Mouse (Mus musculus): ENCODE data around the gene Hunk. TPM values are rescaled to one million over a fixed set of nuclear protein-coding genes. Genes with fewer than 3 reads are reported as not detected.

The Hunk gene
- polyA plus RNA-seq, 1 experiment from 2014 or later = 23.0 TPM

DNA sequence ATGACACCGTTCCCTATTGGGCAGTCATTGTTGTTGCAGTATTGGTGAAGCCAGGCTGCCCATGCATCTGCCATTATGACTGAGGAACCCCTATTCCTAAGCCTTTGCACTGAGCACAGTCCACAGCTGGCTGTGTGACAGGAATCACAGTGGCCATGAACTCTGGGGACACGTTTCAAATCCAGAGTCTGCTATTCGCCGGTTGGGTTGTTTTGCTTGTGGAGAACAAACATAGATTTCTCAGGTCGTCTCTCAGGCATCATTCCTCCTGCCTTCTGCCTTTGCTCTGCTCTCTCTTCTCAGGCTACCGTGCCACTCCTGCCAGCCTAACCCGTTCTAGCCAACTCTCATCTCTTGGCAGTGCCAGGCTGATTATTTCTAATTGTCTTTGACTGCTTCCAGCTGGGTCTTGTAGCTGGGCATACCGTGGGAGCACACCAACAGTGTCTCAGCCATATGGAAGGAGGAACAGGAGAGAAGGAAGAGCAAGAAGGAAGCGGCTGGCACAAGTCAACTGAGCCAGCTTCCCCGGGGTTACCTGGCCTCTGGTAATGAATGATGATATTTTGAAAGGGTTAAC, 3.0 kb upstream of the Hunk start:
- Histone ChIP-seq H3K4me1 (peaks cover 26% of the 10 kb centered on the region), H3K27me3 (ENCODE audit: low read depth, poor library complexity, severe bottlenecking) (peaks cover 17% of the 10 kb centered on the region; the same call in 1 of the 2 replicates), H3K4me3 (no peak overlapping the region), H3K36me3 (no peaks in the 10 kb centered on the region), H3K27ac (no peak overlapping the region), H3K9me3 (replicated peaks) (no peaks in the 10 kb centered on the region)
- no peak for DNase-seq (ENCODE audit: low spot score)
- 85% methylated on average over 10 of the region's 10 CpGs for WGBS

DNA sequence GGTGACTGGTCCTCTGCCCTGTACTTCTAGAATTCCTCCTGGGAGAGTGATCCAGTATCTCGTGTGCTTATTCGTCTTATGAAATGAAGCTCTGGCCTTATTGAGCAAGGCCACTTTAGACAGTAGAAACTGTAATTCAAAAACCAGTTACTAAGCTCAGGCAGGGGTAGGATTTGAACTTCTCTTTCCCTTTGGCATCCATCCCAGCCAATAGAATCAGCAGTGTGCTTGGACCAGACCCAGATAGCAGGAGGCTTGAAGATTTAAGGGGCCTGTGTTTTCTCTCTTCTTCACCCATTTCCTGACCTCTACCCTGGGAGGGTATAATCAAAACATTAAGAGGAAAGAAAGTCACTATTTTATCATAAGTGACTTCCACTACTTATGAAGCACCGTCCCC, 1.8 kb upstream of the Hunk start:
- no peak overlapping the region for H3K27ac ChIP-seq
- no peaks in the 10 kb centered on the region for H3K9me3 ChIP-seq (replicated peaks)
- no peak for DNase-seq (ENCODE audit: low spot score)
- H3K4me3 ChIP-seq = no peak overlapping the region
- peaks cover 13% of the 10 kb centered on the region; the same call in 1 of the 2 replicates for H3K27me3 ChIP-seq (ENCODE audit: low read depth, poor library complexity, severe bottlenecking)
- peaks cover 6% of the 10 kb centered on the region for H3K36me3 ChIP-seq
- 66% methylated on average over 3 of the region's 3 CpGs for WGBS
- peaks cover 39% of the 10 kb centered on the region for H3K4me1 ChIP-seq

DNA sequence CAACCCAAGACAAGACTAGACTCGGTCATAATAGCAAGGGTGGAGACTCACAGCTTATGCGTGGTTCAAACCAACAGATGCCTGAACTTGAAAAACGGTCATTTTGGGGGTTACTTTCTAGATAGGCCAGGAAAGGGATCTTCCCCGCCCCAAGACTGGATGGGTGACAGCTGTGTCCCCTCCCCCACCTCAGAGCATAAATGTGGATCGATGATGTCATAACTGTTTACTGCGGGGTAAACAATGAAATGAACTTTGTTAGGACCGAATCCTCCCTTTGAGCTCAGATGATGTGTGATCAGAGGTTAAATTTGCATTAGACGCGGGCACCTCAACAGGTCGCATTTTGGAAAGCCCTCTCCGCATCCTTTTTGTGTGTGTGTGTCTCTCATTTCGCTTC, 967 bp upstream of the Hunk start:
- Histone ChIP-seq H3K4me1 (peaks cover 46% of the 10 kb centered on the region), H3K27ac (peak overlapping the region; percentile 100; the same call in 1 of the 2 replicates), H3K36me3 (peaks cover 14% of the 10 kb centered on the region), H3K9me3 (replicated peaks) (no peaks in the 10 kb centered on the region), H3K27me3 (ENCODE audit: low read depth, poor library complexity, severe bottlenecking) (peaks cover 13% of the 10 kb centered on the region; the same call in 1 of the 2 replicates), H3K4me3 (peak overlapping the region; percentile 98)
- peak; percentile 44 for DNase-seq (ENCODE audit: low spot score)
- 3% methylated on average over 12 of the region's 12 CpGs for WGBS

GRCm38 (mm10) chr16:90385326-90385687, 506 bp upstream of the Hunk start:
- H3K9me3 ChIP-seq (replicated peaks) = no peaks in the 10 kb centered on the region
- peaks cover 13% of the 10 kb centered on the region; the same call in 1 of the 2 replicates for H3K27me3 ChIP-seq (ENCODE audit: low read depth, poor library complexity, severe bottlenecking)
- H3K36me3 ChIP-seq = peaks cover 19% of the 10 kb centered on the region
- DNase-seq (ENCODE audit: low spot score) = no peak
- H3K27ac ChIP-seq = peak overlapping the region; percentile 100
- 0% methylated on average over 16 of the region's 16 CpGs for WGBS
- H3K4me3 ChIP-seq = peak overlapping the region; percentile 98
- H3K4me1 ChIP-seq = peaks cover 46% of the 10 kb centered on the region

DNA sequence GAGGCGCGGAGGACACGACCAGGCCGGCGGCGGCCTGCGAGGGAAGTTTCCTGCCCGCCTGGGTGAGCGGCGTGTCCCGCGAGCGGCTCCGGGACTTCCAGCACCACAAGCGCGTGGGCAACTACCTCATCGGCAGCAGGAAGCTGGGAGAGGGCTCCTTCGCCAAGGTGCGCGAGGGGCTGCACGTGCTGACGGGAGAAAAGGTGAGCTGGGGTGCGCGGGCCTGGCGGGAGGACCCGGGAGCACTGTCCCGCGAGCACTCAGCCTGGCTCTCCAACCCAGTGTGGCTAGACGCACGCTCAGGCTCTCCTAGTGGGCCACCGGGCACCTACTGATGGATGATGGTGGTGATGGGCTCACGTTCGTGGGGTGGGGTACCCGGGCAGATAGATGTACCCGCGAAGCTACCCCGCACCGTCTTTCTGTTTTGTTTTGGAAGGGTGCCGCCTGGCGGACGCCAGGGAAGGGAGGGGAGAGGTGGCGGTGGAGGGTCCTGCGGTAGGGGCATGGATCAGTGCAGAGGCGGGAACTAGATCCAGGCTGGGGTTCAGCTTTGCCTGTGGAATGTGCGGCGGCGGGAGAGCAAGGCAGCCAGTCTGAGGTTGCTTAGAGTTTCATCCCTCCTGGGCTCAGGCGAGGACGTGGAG, 824 bp downstream of the Hunk start:
- 0% methylated on average over 49 of the region's 49 CpGs for WGBS
- H3K4me3 ChIP-seq = peak overlapping the region; percentile 98
- H3K27ac ChIP-seq = peak overlapping the region; percentile 100
- peaks cover 13% of the 10 kb centered on the region; the same call in 1 of the 2 replicates for H3K27me3 ChIP-seq (ENCODE audit: low read depth, poor library complexity, severe bottlenecking)
- peaks cover 32% of the 10 kb centered on the region for H3K36me3 ChIP-seq
- peaks cover 46% of the 10 kb centered on the region for H3K4me1 ChIP-seq
- 0 out of 2 replicates have a peak, but pooled peaks cover 2% of the 10 kb centered on the region for H3K9me3 ChIP-seq (replicated peaks)
- peak; percentile 85 for DNase-seq (ENCODE audit: low spot score)

GRCm38 (mm10) chr16:90387161-90387671, 1.4 kb downstream of the Hunk start:
- Histone ChIP-seq H3K4me1 (peaks cover 46% of the 10 kb centered on the region), H3K36me3 (peaks cover 38% of the 10 kb centered on the region), H3K27me3 (ENCODE audit: low read depth, poor library complexity, severe bottlenecking) (peaks cover 13% of the 10 kb centered on the region; the same call in 1 of the 2 replicates), H3K9me3 (replicated peaks) (0 out of 2 replicates have a peak, but pooled peaks cover 2% of the 10 kb centered on the region), H3K27ac (peak overlapping the region; percentile 100), H3K4me3 (peak overlapping the region; percentile 98)
- peak; percentile 70 for DNase-seq (ENCODE audit: low spot score)
- WGBS = under 1% methylated on average over 12 of the region's 12 CpGs

GRCm38 (mm10) chr16:90387961-90388360, 2.1 kb downstream of the Hunk start:
- peaks cover 45% of the 10 kb centered on the region for H3K36me3 ChIP-seq
- no peak for DNase-seq (ENCODE audit: low spot score)
- WGBS = 55% methylated on average over 4 of the region's 4 CpGs
- H3K4me3 ChIP-seq = peak overlapping the region; percentile 98
- peaks cover 44% of the 10 kb centered on the region for H3K4me1 ChIP-seq
- peak overlapping the region; percentile 56; the same call in 1 of the 2 replicates for H3K27ac ChIP-seq
- H3K27me3 ChIP-seq (ENCODE audit: low read depth, poor library complexity, severe bottlenecking) = peaks cover 11% of the 10 kb centered on the region; the same call in 1 of the 2 replicates
- 0 out of 2 replicates have a peak, but pooled peaks cover 2% of the 10 kb centered on the region for H3K9me3 ChIP-seq (replicated peaks)

DNA sequence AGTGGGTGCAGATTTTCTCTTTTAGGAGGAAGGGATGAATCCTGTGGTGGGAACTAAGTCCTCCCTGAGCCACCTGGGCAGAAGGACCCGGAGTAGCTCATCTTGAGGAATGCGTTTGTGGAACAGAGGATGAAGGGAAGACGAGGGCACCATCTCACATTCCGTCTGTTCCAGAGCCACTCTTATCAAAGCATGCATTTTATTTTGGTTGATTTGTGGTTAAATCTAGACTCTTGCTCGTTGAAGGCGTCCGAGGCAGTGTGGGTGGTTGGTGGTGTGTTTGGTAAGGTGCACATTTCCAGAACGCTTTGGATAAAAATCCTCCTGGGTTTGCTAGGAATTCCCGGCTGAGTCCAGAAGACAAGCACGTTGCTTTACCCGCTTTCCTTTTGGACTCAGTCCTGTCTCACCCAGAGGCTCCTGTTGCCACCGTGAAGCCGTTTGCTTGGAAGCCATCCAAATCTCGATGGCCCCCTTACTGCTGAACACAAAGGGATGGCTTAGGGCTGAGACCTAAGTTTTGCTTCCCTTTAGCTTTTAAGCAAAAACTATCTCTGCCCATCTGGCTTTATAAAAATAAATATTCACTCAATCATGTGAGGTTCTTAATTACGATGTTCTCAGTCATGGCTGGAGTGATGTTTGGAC, 3.4 kb downstream of the Hunk start:
- WGBS = 85% methylated on average over 15 of the region's 15 CpGs
- Histone ChIP-seq H3K9me3 (replicated peaks) (0 out of 2 replicates have a peak, but pooled peaks cover 2% of the 10 kb centered on the region), H3K36me3 (peaks cover 58% of the 10 kb centered on the region), H3K27ac (0 out of 2 replicates have a peak overlapping the region, but pooled peaks have one; percentile 9), H3K27me3 (ENCODE audit: low read depth, poor library complexity, severe bottlenecking) (no peaks in the 10 kb centered on the region; the same call in 1 of the 2 replicates), H3K4me3 (peak overlapping the region; percentile 98), H3K4me1 (peaks cover 39% of the 10 kb centered on the region)
- no peak for DNase-seq (ENCODE audit: low spot score)

DNA sequence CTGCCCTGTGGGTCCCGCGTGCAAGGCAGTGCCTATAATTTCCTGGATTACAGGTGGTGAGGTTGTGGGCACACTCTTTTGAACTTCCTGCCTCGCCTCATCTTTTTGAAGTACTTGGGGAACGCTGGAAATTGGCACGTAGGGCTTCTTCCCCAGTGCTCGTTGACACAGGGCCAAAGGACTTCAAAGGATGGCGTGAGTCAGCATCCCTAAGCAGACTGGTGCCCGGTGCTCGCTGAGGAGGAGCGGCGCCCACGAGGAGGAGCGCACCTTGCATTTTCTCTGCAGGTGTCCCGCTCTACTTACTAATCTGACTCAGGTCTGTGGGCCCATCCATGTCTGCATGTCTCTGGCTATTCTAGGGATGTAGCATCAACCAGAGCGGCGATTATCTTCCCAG, 4.9 kb downstream of the Hunk start:
- Histone ChIP-seq H3K9me3 (replicated peaks) (0 out of 2 replicates have a peak, but pooled peaks cover 2% of the 10 kb centered on the region), H3K27ac (no peak overlapping the region), H3K36me3 (peaks cover 73% of the 10 kb centered on the region), H3K4me3 (no peak overlapping the region), H3K27me3 (ENCODE audit: low read depth, poor library complexity, severe bottlenecking) (no peaks in the 10 kb centered on the region), H3K4me1 (peaks cover 32% of the 10 kb centered on the region)
- WGBS = 95% methylated on average over 16 of the region's 16 CpGs
- DNase-seq (ENCODE audit: low spot score) = no peak

GRCm38 (mm10) chr16:90394761-90395160, 8.9 kb downstream of the Hunk start:
- no peak for DNase-seq (ENCODE audit: low spot score)
- H3K9me3 ChIP-seq (replicated peaks) = 0 out of 2 replicates have a peak, but pooled peaks cover 2% of the 10 kb centered on the region
- H3K27ac ChIP-seq = no peak overlapping the region
- H3K27me3 ChIP-seq (ENCODE audit: low read depth, poor library complexity, severe bottlenecking) = no peaks in the 10 kb centered on the region
- H3K36me3 ChIP-seq = peaks cover 86% of the 10 kb centered on the region
- peaks cover 10% of the 10 kb centered on the region; the same call in 1 of the 2 replicates for H3K4me1 ChIP-seq
- no peak overlapping the region for H3K4me3 ChIP-seq
- WGBS = 90% methylated on average over 4 of the region's 4 CpGs

DNA sequence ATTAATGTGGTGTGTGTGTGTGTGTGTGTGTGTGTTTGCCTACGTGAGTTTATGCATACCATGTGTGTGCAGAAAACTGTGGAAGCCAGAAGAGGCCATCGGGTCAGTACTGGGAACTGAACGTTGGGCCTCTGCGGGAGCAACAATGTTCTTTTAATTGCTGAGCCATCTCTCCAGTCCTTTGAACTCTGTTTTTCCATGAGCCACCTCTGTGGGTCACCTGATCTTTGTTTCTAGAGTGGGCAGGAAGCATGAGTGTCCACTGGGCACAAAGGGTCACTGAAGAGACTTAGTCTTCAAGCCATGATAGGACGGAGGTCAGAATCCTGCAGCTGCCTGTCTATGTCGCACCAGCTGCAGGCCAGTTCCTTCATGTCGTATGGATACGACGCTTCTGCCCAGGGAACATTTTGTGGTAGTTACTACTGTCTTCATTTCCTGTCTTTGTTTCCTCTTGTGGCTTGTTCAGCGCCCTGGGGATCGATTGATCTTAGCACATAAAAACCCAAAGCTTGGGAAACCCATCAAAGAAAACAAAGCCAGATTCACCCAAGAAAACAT, 10.3 kb downstream of the Hunk start:
- Histone ChIP-seq H3K4me1 (peaks cover 21% of the 10 kb centered on the region), H3K36me3 (peaks cover 73% of the 10 kb centered on the region), H3K9me3 (replicated peaks) (0 out of 2 replicates have a peak, but pooled peaks cover 2% of the 10 kb centered on the region), H3K27ac (no peak overlapping the region), H3K4me3 (no peak overlapping the region), H3K27me3 (ENCODE audit: low read depth, poor library complexity, severe bottlenecking) (no peaks in the 10 kb centered on the region)
- no peak for DNase-seq (ENCODE audit: low spot score)
- 79% methylated on average over 11 of the region's 11 CpGs for WGBS

DNA sequence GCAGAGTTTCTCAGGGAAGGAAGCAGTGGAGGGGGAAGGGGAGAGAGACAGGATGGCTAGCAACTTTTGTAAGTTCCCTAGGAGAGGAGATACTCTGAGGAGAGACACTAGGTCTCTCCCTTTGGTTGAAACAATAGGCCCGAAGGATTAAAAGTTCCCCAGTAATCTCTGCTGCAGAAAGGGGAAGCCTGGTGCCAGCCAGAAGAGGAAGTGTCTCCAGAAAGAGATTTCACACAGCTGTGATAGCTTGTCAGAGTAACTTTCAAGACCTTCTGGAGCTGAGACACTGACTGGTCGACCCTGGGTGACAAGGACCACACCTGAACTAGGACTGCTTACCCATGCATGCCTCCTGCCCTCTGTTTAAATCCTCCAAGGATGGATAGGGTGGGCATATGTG, 11.1 kb downstream of the Hunk start:
- H3K4me3 ChIP-seq = no peak overlapping the region
- H3K36me3 ChIP-seq = peaks cover 65% of the 10 kb centered on the region
- no peaks in the 10 kb centered on the region for H3K9me3 ChIP-seq (replicated peaks)
- no peak for DNase-seq (ENCODE audit: low spot score)
- 60% methylated on average over 2 of the region's 2 CpGs for WGBS
- H3K4me1 ChIP-seq = peaks cover 29% of the 10 kb centered on the region
- no peaks in the 10 kb centered on the region for H3K27me3 ChIP-seq (ENCODE audit: low read depth, poor library complexity, severe bottlenecking)
- H3K27ac ChIP-seq = no peak overlapping the region
